Mouse (Mus musculus) regulatory T cell (primary cell): ENCODE data around the gene Emg1.
"Not testable (repeated sequence)": the region's sequence is repeated elsewhere in the genome, so short reads cannot be mapped to it uniquely, and the experiment has no call there.

Experiments used
- in situ Hi-C: fragments of 300-600 bp; cut with MboI, MseI; formaldehyde crosslinking; loops from one replicate; pipeline ENCODE4 v1.15.1; 2025; ENCODE audit warnings: high pct_unique_total_duplicates

Gene Emg1

DNA sequence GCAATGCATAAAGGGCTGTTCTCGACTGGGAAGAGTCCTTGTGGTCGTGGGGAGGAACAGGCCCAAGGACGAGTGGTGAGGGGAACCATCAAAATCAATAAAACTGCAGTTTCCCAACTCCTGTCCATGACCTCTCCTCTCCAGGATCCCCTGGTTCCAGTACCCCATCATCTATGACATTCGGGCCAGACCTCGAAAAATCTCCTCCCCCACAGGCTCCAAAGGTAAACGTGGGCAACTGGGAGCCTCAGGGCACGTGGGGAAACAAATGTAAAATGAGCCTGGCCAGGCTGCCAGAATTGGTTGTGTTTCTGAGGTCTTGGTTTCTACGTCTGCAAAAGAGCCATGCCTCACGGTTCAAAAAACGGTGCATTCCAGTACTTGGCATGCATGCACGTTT, 940 bp upstream of the Emg1 start:
- in situ Hi-C loops, result loop anchor here (5.0 kb wide), 1 partner anchor 94 kb away; the partner anchor contains the start of gene Spsb2

DNA sequence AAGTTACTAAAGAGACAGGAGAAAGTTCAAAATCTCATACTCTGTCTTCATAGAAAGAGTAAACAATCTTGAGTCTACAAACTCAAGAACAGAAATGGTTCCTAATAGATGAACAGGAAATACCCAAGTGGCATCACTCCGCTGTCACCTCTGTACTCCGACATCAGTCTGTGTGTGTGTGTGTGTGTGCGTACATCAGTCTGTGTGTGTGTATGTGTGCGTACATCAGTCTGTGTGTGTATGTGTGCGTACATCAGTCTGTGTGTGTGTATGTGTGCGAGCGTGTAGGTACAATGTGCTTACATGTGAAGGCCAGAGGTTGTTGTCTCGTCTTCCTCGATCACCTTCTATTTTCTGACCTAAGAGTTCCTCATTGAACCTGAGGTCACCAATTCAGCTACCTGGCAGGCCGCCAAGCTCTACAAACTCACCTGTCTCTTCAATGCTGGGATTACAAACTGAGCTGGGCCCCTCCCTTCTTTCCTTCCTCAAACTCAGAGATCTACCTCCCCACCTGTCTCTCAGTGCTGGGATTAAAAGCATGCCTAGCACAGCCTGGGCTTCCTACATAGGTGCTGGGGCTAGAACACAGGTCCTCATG, 3.6 kb downstream of the Emg1 start:
- in situ Hi-C loops, result no loop called here

GRCm38 (mm10) chr6:124706061-124706627, 5.8 kb downstream of the Emg1 start:
- in situ Hi-C loops, result no loop called here

DNA sequence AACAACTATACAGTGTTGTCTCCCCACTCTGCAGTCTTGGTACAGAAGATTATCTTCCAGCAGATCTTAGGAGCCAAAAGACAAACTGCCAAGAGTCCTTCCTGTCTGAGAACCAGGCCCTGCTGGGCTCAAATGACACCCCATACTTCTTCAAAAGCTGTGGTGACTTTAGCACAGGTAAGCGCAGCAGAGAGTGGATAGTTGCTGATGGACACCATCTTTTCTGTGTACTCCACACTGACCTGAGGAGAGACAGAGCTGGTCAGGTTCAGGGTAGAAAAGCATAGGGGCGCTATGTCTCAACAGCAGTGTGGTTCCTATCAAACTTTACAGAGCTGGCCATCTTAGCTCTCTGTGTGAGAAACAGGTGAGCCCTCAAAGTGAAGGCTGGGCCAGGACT, 7.6 kb downstream of the Emg1 start:
- in situ Hi-C loops, result no loop called here

- in situ Hi-C loops, result no loop called here
These were observed 8.2 kb downstream of the Emg1 start for GRCm38 (mm10) chr6:124703789-124704188.

DNA sequence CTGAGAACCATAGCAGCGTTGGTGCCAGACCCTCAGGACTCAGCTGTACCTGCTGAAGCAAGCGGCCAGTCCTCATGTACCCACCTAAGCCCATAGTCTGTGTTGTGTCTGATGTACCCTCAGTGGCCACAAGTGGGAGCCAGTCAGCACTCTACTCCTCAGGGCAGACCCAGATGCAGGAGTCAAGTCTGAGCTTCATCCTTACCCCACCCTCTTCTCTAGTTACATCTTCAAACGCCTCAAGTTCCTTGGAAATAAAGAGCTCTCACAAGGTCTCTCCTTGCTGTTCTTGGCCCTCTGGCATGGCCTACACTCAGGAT, 9.2 kb downstream of the Emg1 start:
- in situ Hi-C loops, result no loop called here

- in situ Hi-C loops, result no loop called here
These were observed 9.7 kb downstream of the Emg1 start for GRCm38 (mm10) chr6:124702102-124702783.

GRCm38 (mm10) chr6:124701338-124701737, 10.6 kb downstream of the Emg1 start:
- in situ Hi-C loops, result no loop called here

GRCm38 (mm10) chr6:124699962-124700610, 11.9 kb downstream of the Emg1 start:
- in situ Hi-C loops, result loop anchor here (5.0 kb wide), 1 partner anchor 38 kb away; the partner anchor contains the start of gene Lpcat3

DNA sequence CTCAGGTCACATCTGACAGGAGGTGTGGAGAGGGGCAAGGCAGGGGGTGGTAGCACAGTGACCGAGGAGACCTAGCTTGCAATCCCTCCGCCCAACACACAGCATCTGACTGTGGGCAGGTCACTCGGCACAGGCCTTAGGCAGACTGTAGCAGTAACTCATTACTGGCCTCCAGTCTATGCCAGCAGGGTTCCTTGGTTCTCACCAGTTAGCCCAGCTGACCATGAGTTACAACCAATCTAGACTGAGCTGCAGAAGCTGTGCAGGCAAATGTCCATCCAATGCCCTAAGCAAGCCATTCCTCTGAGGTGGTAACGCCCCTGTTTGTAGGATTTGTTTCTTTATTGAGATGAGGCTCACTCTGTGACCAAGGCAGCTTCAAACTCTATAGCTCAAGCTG, 12.6 kb downstream of the Emg1 start:
- in situ Hi-C loops, result loop anchor here (5.0 kb wide), 1 partner anchor 37 kb away; the partner anchor contains the start of gene Lpcat3

DNA sequence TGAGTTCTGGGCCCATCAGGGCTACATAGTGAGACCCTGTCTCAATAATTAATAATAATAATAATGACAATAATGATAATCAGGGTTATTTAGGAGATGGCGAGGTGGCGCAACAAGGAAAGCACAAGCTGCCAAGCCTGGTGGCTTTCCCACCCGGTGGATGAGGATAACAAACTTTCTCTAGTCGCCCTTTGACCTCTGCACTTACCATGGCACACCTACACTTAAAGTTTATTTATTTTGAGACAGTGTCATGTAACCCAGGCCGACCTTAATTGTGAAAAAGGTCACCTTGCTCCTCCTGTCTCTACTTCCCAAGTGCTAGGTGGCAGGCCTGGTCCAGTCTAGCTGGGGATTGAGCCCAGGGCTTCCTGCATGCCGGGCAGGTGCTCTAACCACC, 13.2 kb downstream of the Emg1 start:
- in situ Hi-C loops, result loop anchor here (5.0 kb wide), 1 partner anchor 36 kb away; the partner anchor contains the start of gene Lpcat3

DNA sequence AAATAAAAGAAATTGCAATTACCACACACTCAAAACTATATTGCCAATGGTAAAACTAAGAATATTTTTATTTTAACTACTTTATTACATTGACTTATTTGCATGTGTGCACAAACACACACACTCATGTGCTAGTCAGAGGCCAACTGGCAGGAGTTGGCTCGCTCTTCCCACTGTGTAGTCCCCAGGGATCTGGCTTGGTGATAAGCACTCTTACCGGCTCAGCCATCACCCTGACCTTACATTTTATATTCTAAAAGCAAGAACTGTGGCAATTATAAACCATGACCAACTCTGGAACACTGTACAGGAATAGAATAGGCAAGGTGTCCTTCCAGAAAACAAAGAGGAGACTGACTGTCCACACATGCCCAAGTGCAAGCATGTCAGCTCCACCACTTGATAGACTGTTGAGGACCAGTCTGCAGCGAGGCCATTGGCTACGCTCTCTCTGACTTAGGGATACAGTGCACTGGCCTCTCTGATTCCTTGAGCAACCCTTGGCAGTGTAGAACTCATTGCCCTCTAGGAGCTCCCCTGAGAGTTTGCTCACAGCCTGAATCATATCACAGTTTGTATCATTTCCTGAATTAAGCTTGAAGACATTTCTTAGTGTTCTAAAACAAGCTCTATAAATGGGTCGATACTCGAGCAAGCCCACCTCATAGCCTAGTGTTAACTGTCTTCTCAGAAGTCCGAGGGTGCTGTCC, 15.4 kb downstream of the Emg1 start:
- in situ Hi-C loops, result loop anchor here (5.0 kb wide), 1 partner anchor 34 kb away; the partner anchor contains the start of gene Lpcat3

GRCm38 (mm10) chr6:124694166-124694955, 17.6 kb downstream of the Emg1 start:
- in situ Hi-C loops, result no loop called here

DNA sequence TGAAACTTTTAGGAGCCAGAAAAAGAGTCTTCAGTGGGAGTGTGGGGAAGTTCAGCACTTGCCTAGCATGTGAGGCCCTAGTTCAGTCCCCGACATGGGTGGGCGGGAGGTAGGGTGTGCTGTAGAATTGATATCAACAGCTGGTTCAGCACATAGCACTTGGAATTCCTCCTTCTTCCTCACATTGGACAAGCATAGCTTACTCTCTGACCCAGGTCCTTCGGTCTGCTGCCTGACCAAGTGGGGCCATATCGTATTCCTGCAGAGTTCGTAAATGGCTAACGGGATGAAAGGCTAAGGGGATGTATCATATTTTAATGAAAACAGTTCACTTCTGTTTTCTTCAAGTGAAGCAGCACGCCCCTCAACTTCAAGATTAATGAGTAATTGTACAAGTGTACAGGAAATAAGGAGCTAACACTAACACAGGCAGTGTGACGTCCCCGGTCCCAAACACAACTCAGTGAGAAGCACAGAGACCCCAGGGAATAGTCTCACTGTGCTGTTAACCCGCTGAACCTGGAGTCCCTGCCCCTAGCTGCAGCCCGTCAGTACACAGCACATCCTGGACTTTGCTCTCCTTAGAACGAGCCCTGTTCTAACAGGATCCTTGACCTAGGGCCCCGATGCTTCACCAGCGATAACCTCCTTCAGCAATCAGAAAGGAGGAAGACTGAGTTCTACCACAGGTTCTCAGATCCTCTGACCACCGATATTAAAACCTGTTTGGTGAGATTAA, 18.6 kb downstream of the Emg1 start:
- in situ Hi-C loops, result no loop called here

GRCm38 (mm10) chr6:124690517-124690916, 21.5 kb downstream of the Emg1 start:
- in situ Hi-C loops, result no loop called here

- in situ Hi-C loops, result no loop called here
These were observed 23.0 kb downstream of the Emg1 start for GRCm38 (mm10) chr6:124689011-124689410.

GRCm38 (mm10) chr6:124688151-124688758, 23.7 kb downstream of the Emg1 start:
- in situ Hi-C loops, result no loop called here

DNA sequence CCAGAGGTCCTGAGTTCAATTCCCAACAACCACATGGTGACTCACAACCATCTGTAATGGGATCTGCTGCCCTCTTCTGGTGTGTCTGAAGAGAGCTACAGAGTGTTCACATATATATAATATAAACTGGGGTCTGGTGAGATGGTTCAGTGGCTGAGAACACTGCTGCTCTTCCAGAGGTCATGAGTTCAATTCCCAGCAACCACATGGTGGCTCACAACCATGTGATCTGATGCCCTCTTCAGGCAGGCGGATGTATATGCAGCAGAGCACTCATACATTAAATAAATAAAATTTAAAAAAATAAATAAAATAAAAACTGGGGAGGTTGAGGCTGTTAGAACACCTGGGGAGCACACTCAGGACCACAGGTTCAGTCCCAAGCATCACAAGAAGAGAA, 25.3 kb downstream of the Emg1 start:
- in situ Hi-C loops, result not testable (repeated sequence)

DNA sequence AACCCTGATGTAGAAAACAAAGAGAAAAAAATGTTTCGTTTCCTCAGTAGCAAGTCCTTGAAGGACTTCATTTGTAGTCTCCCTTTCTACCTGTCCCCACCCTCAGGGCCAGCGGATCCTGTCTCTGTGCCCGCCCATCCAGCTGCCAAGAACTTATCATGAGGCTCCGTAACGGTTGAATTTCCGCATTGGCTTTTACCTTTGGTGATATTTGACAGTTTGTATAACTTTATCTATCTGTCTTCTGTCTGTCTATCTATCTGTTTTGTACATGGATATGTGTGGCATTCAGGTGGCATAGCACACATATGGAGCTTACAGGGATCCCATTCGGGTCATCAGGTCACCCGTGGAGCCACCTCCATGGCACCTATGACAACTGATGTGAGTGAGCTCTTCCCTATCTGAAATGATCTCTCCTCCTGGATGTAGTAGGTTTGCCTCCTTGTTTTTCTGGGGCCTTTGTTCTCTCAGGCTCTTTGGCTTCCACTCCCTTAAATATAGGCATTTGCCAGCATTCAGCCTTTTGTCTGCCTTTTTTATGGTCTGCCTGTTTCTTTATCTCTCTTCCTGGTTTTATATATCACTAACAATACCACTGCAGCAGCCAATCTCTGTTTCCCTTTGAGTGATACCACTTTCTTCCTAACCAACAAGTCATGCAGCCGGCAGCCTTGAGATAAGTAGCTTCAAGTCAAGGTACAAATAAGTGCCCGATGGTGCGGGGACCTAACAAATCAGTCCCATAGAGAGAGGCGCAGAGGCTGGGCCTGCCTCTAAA, 26.2 kb downstream of the Emg1 start:
- in situ Hi-C loops, result no loop called here
